In the genomic region with DNA sequence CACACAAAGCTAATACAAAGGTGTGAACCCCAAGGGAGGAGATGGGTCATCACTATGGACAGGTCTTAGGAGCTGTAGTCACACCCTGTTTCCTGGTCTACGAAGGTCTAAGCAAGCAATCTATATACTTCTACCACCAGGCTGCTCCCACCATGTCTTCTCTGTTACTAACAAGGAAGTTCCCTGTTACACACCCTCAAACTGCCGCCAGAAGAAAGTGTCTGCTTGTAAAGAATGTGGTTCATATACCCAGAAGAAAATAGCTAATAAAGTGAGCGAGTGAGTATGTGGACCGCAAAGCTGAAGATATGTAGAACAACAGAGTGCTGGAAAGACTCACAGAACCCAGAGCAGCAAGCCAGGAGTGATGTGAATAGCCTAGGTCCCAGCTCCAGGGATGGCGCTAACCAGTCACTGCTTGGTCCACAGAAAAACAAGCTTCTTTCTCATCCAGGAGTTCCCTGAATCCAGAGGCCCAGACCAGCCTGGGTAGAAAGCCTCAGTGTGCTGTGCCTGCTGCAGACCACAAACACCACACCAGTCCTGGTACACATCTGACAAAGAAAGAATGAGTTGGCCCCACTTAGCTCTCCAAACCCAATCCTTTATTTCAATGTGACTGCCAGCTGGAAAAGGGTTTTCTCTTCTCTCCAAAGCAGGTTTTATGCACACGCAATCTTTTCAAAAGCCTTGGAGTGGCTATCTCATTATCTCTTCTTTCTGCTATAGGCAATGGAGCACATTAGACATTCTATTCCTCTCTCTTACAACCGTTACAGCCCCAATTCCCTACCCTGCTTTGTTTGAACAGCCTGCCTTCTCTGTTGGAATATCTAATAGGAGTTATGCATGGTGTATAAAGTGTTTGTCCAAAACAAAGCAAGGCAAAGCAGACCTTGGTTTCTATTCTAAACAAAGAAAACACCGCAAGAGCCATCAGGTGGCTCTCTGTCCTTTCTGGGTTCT, we compare ENCODE assay signal across 21 mouse cellular contexts.
A peak's percentile ranks its signal among the peaks of the same experiment; 100 is the strongest.
DNase-seq lines count a peak whose midpoint lies in the region; ATAC-seq and TF ChIP-seq lines count a peak whose summit lies in the region.
"Had no signal": no experiment of that assay in that cellular context is flagged by ENCODE, and none has a peak within 500 bp of the region (broad histone marks: within the 10 kb centered on the region; RNA-seq: fewer than 3 reads in every experiment).

No protein-coding gene starts in this region.

- no peaks in the 10 kb centered on the region for H3K9me3 ChIP-seq in forebrain, embryonic 11.5 days (ENCODE audit: control insufficient read depth, low read length)
- no peaks in the 10 kb centered on the region for H3K9me3 ChIP-seq in forebrain, postnatal 0 days (ENCODE audit: low read length)
- no peaks in the 10 kb centered on the region for H3K9me3 ChIP-seq in forebrain, embryonic 16.5 days (ENCODE audit: control insufficient read depth, low read length)
- no peaks in the 10 kb centered on the region for H3K9me3 ChIP-seq in midbrain, embryonic 16.5 days (replicated peaks; ENCODE audit: control insufficient read depth, low read length, poor library complexity, severe bottlenecking)
- H3K9me3 ChIP-seq: embryonic facial prominence, embryonic 12.5 days; intestine, embryonic 15.5 days; limb, embryonic 13.5 days; liver, embryonic 12.5 days; neural tube, embryonic 12.5 days; stomach, embryonic 15.5 days had no signal

- 67% methylated on average over 8 of the region's 8 CpGs for WGBS in forebrain, embryonic 11.5 days
- WGBS in forebrain, postnatal 0 days, result 54% methylated on average over 8 of the region's 8 CpGs
- 56% methylated on average over 8 of the region's 8 CpGs for WGBS in forebrain, embryonic 16.5 days
- WGBS in midbrain, embryonic 16.5 days, result 65% methylated on average over 8 of the region's 8 CpGs

- H3K9ac ChIP-seq in forebrain, embryonic 11.5 days (ENCODE audit: low read length), result no peak overlapping the region
- no peak overlapping the region for H3K9ac ChIP-seq in forebrain, postnatal 0 days
- no peak overlapping the region for H3K9ac ChIP-seq in forebrain, embryonic 16.5 days (replicated peaks; ENCODE audit: low read depth, low read length)
- no peak overlapping the region for H3K9ac ChIP-seq in midbrain, embryonic 16.5 days (ENCODE audit: low read depth, low read length)
- H3K9ac ChIP-seq: embryonic facial prominence, embryonic 12.5 days; intestine, embryonic 15.5 days; limb, embryonic 13.5 days; liver, embryonic 12.5 days; neural tube, embryonic 12.5 days; stomach, embryonic 15.5 days had no signal

- no peaks in the 10 kb centered on the region for H3K36me3 ChIP-seq in forebrain, embryonic 11.5 days (ENCODE audit: control insufficient read depth, insufficient read depth, low read length)
- no peaks in the 10 kb centered on the region for H3K36me3 ChIP-seq in forebrain, postnatal 0 days (ENCODE audit: insufficient read depth)
- H3K36me3 ChIP-seq in forebrain, embryonic 16.5 days (ENCODE audit: control insufficient read depth, insufficient read depth), result no peaks in the 10 kb centered on the region
- no peaks in the 10 kb centered on the region for H3K36me3 ChIP-seq in midbrain, embryonic 16.5 days (ENCODE audit: control insufficient read depth, insufficient read depth, low read length)
- H3K36me3 ChIP-seq: embryonic facial prominence, embryonic 12.5 days; intestine, embryonic 15.5 days; limb, embryonic 13.5 days; liver, embryonic 12.5 days; neural tube, embryonic 12.5 days; stomach, embryonic 15.5 days had no signal

- no peak for DNase-seq in forebrain, embryonic 11.5 days (ENCODE audit: low spot score)
- no peak for DNase-seq in forebrain, postnatal 0 days
- DNase-seq in layer of hippocampus, adult 2 months (ENCODE audit: low spot score in 2 of 2), result no peak
- no peak for DNase-seq in layer of hippocampus, adult 9-11 months
- no peak for DNase-seq in left cerebral cortex, postnatal 14 days (ENCODE audit: low spot score in 2 of 2)
- no peak for DNase-seq in Muller cell, postnatal 12 days (ENCODE audit: inconsistent ontology term)
- DNase-seq: adrenal gland, postnatal 14 days; cerebellum, adult 9-11 months; heart, postnatal 4 days; kidney, adult 8-10 months; kidney, postnatal 14 days; lung, adult 2 months; thymus, postnatal 25 days had no signal

- no peak overlapping the region for H3K27ac ChIP-seq in forebrain, embryonic 11.5 days (ENCODE audit: low read depth, low read length)
- no peak overlapping the region for H3K27ac ChIP-seq in forebrain, postnatal 0 days (ENCODE audit: low read depth, low read length)
- peak overlapping the region; percentile 28; the same call in 1 of the 2 replicates for H3K27ac ChIP-seq in layer of hippocampus, adult 2 months
- H3K27ac ChIP-seq in forebrain, embryonic 16.5 days (ENCODE audit: low read length), result no peak overlapping the region; the same call in 1 of the 2 replicates
- H3K27ac ChIP-seq in midbrain, embryonic 16.5 days (ENCODE audit: low read length), result peak overlapping the region; percentile 71
- H3K27ac ChIP-seq: embryonic facial prominence, embryonic 12.5 days; intestine, embryonic 15.5 days; limb, embryonic 13.5 days; liver, embryonic 12.5 days; neural tube, embryonic 12.5 days; stomach, embryonic 15.5 days had no signal

- no peaks in the 10 kb centered on the region for H3K27me3 ChIP-seq in forebrain, embryonic 11.5 days (ENCODE audit: control insufficient read depth, insufficient read depth, low read length)
- H3K27me3 ChIP-seq in forebrain, postnatal 0 days (ENCODE audit: insufficient read depth, low read length), result no peaks in the 10 kb centered on the region
- H3K27me3 ChIP-seq in forebrain, embryonic 16.5 days (replicated peaks; ENCODE audit: control insufficient read depth, insufficient read depth, low read length), result no peaks in the 10 kb centered on the region
- no peaks in the 10 kb centered on the region for H3K27me3 ChIP-seq in midbrain, embryonic 16.5 days (ENCODE audit: control insufficient read depth, insufficient read depth, low read depth, low read length)
- H3K27me3 ChIP-seq: embryonic facial prominence, embryonic 12.5 days; intestine, embryonic 15.5 days; liver, embryonic 12.5 days; neural tube, embryonic 12.5 days; stomach, embryonic 15.5 days had no signal

- no peak overlapping the region for H3K4me2 ChIP-seq in forebrain, embryonic 11.5 days (ENCODE audit: low read depth, low read length, severe bottlenecking)
- no peak overlapping the region for H3K4me2 ChIP-seq in forebrain, postnatal 0 days (ENCODE audit: low read depth)
- H3K4me2 ChIP-seq in forebrain, embryonic 16.5 days (ENCODE audit: low read length), result no peak overlapping the region
- H3K4me2 ChIP-seq in midbrain, embryonic 16.5 days (ENCODE audit: low read length), result no peak overlapping the region
- H3K4me2 ChIP-seq: embryonic facial prominence, embryonic 12.5 days; intestine, embryonic 15.5 days; limb, embryonic 13.5 days; liver, embryonic 12.5 days; neural tube, embryonic 12.5 days; stomach, embryonic 15.5 days had no signal

- peak; percentile 33; the same call in 1 of the 2 replicates for ATAC-seq in forebrain, embryonic 11.5 days (replicated peaks; ENCODE audit: low FRiP score)
- ATAC-seq in forebrain, postnatal 0 days, result no peak; the same call in 1 of the 2 replicates
- ATAC-seq in forebrain, embryonic 16.5 days, result peak; percentile 61
- ATAC-seq in midbrain, embryonic 16.5 days, result 0 out of 2 replicates have a peak, but pooled peaks have one; percentile 30
- ATAC-seq: intestine, embryonic 15.5 days; liver, embryonic 12.5 days had no signal

- intact Hi-C loops in left cerebral cortex, postnatal 14 days (cut with DNase I), result no loop called here

- H3K4me3 ChIP-seq in forebrain, embryonic 11.5 days (ENCODE audit: low read depth, low read length), result no peak overlapping the region
- no peak overlapping the region for H3K4me3 ChIP-seq in forebrain, postnatal 0 days (ENCODE audit: low read depth, low read length)
- H3K4me3 ChIP-seq in layer of hippocampus, adult 2 months, result no peak overlapping the region
- no peak overlapping the region for H3K4me3 ChIP-seq in forebrain, embryonic 16.5 days (replicated peaks; ENCODE audit: low read length)
- H3K4me3 ChIP-seq in midbrain, embryonic 16.5 days (ENCODE audit: low read depth, low read length), result no peak overlapping the region
- H3K4me3 ChIP-seq: embryonic facial prominence, embryonic 12.5 days; intestine, embryonic 15.5 days; limb, embryonic 13.5 days; liver, embryonic 12.5 days; neural tube, embryonic 12.5 days; stomach, embryonic 15.5 days had no signal

- no peaks in the 10 kb centered on the region for H3K4me1 ChIP-seq in forebrain, embryonic 11.5 days (replicated peaks; ENCODE audit: control insufficient read depth, insufficient read depth, low read length)
- H3K4me1 ChIP-seq in forebrain, postnatal 0 days (ENCODE audit: insufficient read depth), result no peaks in the 10 kb centered on the region
- H3K4me1 ChIP-seq in forebrain, embryonic 16.5 days (replicated peaks; ENCODE audit: control insufficient read depth, insufficient read depth, low read length), result peaks cover 8% of the 10 kb centered on the region
- H3K4me1 ChIP-seq in midbrain, embryonic 16.5 days (ENCODE audit: control insufficient read depth, insufficient read depth, low read length), result peaks cover 3% of the 10 kb centered on the region; the same call in 1 of the 2 replicates
- H3K4me1 ChIP-seq: intestine, embryonic 15.5 days; limb, embryonic 13.5 days; liver, embryonic 12.5 days; neural tube, embryonic 12.5 days; stomach, embryonic 15.5 days had no signal

- no peak for TF ChIP-seq CTCF in forebrain, postnatal 0 days (IDR thresholded peaks at IDR 0.05; ENCODE audit: low read depth)
- TF ChIP-seq CTCF in layer of hippocampus, adult 2 months (conservative IDR thresholded peaks at IDR 0.05), result no peak

Comparison
In these comparisons a context has a peak if more than half of its experiments do, and no peak if none do; other contexts are left out.
1. H3K27ac ChIP-seq: peak in layer of hippocampus, adult 2 months (single experiment) and midbrain, embryonic 16.5 days (single experiment); none in forebrain, embryonic 11.5 days (single experiment), forebrain, postnatal 0 days (single experiment) and forebrain, embryonic 16.5 days (single experiment).